Mouse (Mus musculus): Measurements from ENCODE around the gene Zfp316. TPM values are rescaled to one million over a fixed set of nuclear protein-coding genes. Genes with fewer than 3 reads are reported as not detected.

Gene Zfp316
- polyA plus RNA-seq, 1 experiment from 2014 or later: 0.75 TPM

GRCm38 (mm10) chr5:143308825-143309224 is 39.0 kb upstream of the Zfp316 start:
- ATAC-seq (replicated peaks; ENCODE audit: low FRiP score): no peak
- Histone ChIP-seq H3K27ac (ENCODE audit: low read depth, low read length) (no peak overlapping the region), H3K4me1 (replicated peaks; ENCODE audit: control insufficient read depth, insufficient read depth, low read length) (peaks cover 9% of the 10 kb centered on the region), H3K4me2 (no peak overlapping the region), H3K36me3 (ENCODE audit: control insufficient read depth, insufficient read depth, low read length) (peaks cover 83% of the 10 kb centered on the region), H3K4me3 (ENCODE audit: low read depth, low read length) (no peak overlapping the region), H3K9ac (ENCODE audit: low read depth, low read length) (no peak overlapping the region), H3K9me3 (ENCODE audit: control insufficient read depth, low read length) (no peaks in the 10 kb centered on the region), H3K27me3 (replicated peaks; ENCODE audit: control insufficient read depth, insufficient read depth, low read length) (no peaks in the 10 kb centered on the region)
- no peak for DNase-seq (ENCODE audit: low spot score)
- WGBS: 93% methylated on average over 5 of the region's 5 CpGs

GRCm38 (mm10) chr5:143304251-143304650 is 34.4 kb upstream of the Zfp316 start:
- WGBS: 95% methylated on average over 7 of the region's 7 CpGs
- H3K4me1 ChIP-seq (replicated peaks; ENCODE audit: control insufficient read depth, insufficient read depth, low read length): no peaks in the 10 kb centered on the region; the same call in 1 of the 2 replicates
- DNase-seq (ENCODE audit: low spot score): no peak
- no peak overlapping the region for H3K9ac ChIP-seq (ENCODE audit: low read depth, low read length)
- H3K36me3 ChIP-seq (ENCODE audit: control insufficient read depth, insufficient read depth, low read length): peaks cover 86% of the 10 kb centered on the region
- ATAC-seq (replicated peaks; ENCODE audit: low FRiP score): no peak
- no peak overlapping the region for H3K27ac ChIP-seq (ENCODE audit: low read depth, low read length)
- no peaks in the 10 kb centered on the region for H3K27me3 ChIP-seq (replicated peaks; ENCODE audit: control insufficient read depth, insufficient read depth, low read length)
- H3K4me3 ChIP-seq (ENCODE audit: low read depth, low read length): no peak overlapping the region
- no peaks in the 10 kb centered on the region for H3K9me3 ChIP-seq (ENCODE audit: control insufficient read depth, low read length)
- no peak overlapping the region for H3K4me2 ChIP-seq

- DNase-seq (ENCODE audit: low spot score) (no peak), ATAC-seq (replicated peaks; ENCODE audit: low FRiP score) (no peak; the same call in 1 of the 2 replicates)
- Histone ChIP-seq H3K9me3 (ENCODE audit: control insufficient read depth, low read length) (no peaks in the 10 kb centered on the region), H3K4me2 (no peak overlapping the region), H3K4me3 (ENCODE audit: low read depth, low read length) (no peak overlapping the region), H3K4me1 (replicated peaks; ENCODE audit: control insufficient read depth, insufficient read depth, low read length) (no peaks in the 10 kb centered on the region; the same call in 1 of the 2 replicates), H3K27me3 (replicated peaks; ENCODE audit: control insufficient read depth, insufficient read depth, low read length) (no peaks in the 10 kb centered on the region), H3K9ac (ENCODE audit: low read depth, low read length) (no peak overlapping the region), H3K36me3 (ENCODE audit: control insufficient read depth, insufficient read depth, low read length) (peaks cover 61% of the 10 kb centered on the region), H3K27ac (ENCODE audit: low read depth, low read length) (no peak overlapping the region)
- WGBS: 86% methylated on average over 8 of the region's 8 CpGs
Measured at GRCm38 (mm10) chr5:143301296-143301695, 31.5 kb upstream of the Zfp316 start.

- peaks cover 3% of the 10 kb centered on the region for H3K27me3 ChIP-seq (replicated peaks; ENCODE audit: control insufficient read depth, insufficient read depth, low read length)
- no peak overlapping the region for H3K4me2 ChIP-seq
- H3K9ac ChIP-seq (ENCODE audit: low read depth, low read length): no peak overlapping the region
- DNase-seq (ENCODE audit: low spot score) (no peak), ATAC-seq (replicated peaks; ENCODE audit: low FRiP score) (no peak)
- H3K36me3 ChIP-seq (ENCODE audit: control insufficient read depth, insufficient read depth, low read length): peaks cover 45% of the 10 kb centered on the region
- H3K4me1 ChIP-seq (replicated peaks; ENCODE audit: control insufficient read depth, insufficient read depth, low read length): no peaks in the 10 kb centered on the region; the same call in 1 of the 2 replicates
- no peak overlapping the region for H3K27ac ChIP-seq (ENCODE audit: low read depth, low read length)
- H3K4me3 ChIP-seq (ENCODE audit: low read depth, low read length): no peak overlapping the region
- H3K9me3 ChIP-seq (ENCODE audit: control insufficient read depth, low read length): 0 out of 2 replicates have a peak, but pooled peaks cover 3% of the 10 kb centered on the region
- WGBS: 82% methylated on average over 4 of the region's 4 CpGs
Measured at GRCm38 (mm10) chr5:143299686-143300085, 29.9 kb upstream of the Zfp316 start.

- DNase-seq (ENCODE audit: low spot score): no peak
- H3K9me3 ChIP-seq (ENCODE audit: control insufficient read depth, low read length): 0 out of 2 replicates have a peak, but pooled peaks cover 3% of the 10 kb centered on the region
- peaks cover 16% of the 10 kb centered on the region for H3K27me3 ChIP-seq (replicated peaks; ENCODE audit: control insufficient read depth, insufficient read depth, low read length)
- no peak for ATAC-seq (replicated peaks; ENCODE audit: low FRiP score)
- H3K4me1 ChIP-seq (replicated peaks; ENCODE audit: control insufficient read depth, insufficient read depth, low read length): peaks cover 3% of the 10 kb centered on the region; the same call in 1 of the 2 replicates
- 89% methylated on average over 7 of the region's 7 CpGs for WGBS
- H3K4me2 ChIP-seq: no peak overlapping the region
- peaks cover 35% of the 10 kb centered on the region for H3K36me3 ChIP-seq (ENCODE audit: control insufficient read depth, insufficient read depth, low read length)
- no peak overlapping the region for H3K9ac ChIP-seq (ENCODE audit: low read depth, low read length)
- H3K4me3 ChIP-seq (ENCODE audit: low read depth, low read length): no peak overlapping the region
- no peak overlapping the region for H3K27ac ChIP-seq (ENCODE audit: low read depth, low read length)
Measured at GRCm38 (mm10) chr5:143298391-143298790, 28.6 kb upstream of the Zfp316 start.

- ATAC-seq (replicated peaks; ENCODE audit: low FRiP score) (no peak), DNase-seq (ENCODE audit: low spot score) (no peak)
- Histone ChIP-seq H3K36me3 (ENCODE audit: control insufficient read depth, insufficient read depth, low read length) (peaks cover 33% of the 10 kb centered on the region), H3K27ac (ENCODE audit: low read depth, low read length) (no peak overlapping the region), H3K27me3 (replicated peaks; ENCODE audit: control insufficient read depth, insufficient read depth, low read length) (peaks cover 20% of the 10 kb centered on the region), H3K4me3 (ENCODE audit: low read depth, low read length) (no peak overlapping the region), H3K4me2 (no peak overlapping the region), H3K9ac (ENCODE audit: low read depth, low read length) (no peak overlapping the region), H3K9me3 (ENCODE audit: control insufficient read depth, low read length) (0 out of 2 replicates have a peak, but pooled peaks cover 3% of the 10 kb centered on the region), H3K4me1 (replicated peaks; ENCODE audit: control insufficient read depth, insufficient read depth, low read length) (peaks cover 3% of the 10 kb centered on the region; the same call in 1 of the 2 replicates)
- WGBS: 90% methylated on average over 9 of the region's 9 CpGs
Measured at GRCm38 (mm10) chr5:143297986-143298385, 28.2 kb upstream of the Zfp316 start.

- 0 out of 2 replicates have a peak, but pooled peaks cover 3% of the 10 kb centered on the region for H3K9me3 ChIP-seq (ENCODE audit: control insufficient read depth, low read length)
Measured at GRCm38 (mm10) chr5:143295330-143295729, 25.5 kb upstream of the Zfp316 start.

GRCm38 (mm10) chr5:143294862-143295261 is 25.0 kb upstream of the Zfp316 start:
- Histone ChIP-seq H3K27ac (ENCODE audit: low read depth, low read length) (no peak overlapping the region), H3K27me3 (replicated peaks; ENCODE audit: control insufficient read depth, insufficient read depth, low read length) (peaks cover 48% of the 10 kb centered on the region), H3K4me3 (ENCODE audit: low read depth, low read length) (no peak overlapping the region), H3K36me3 (ENCODE audit: control insufficient read depth, insufficient read depth, low read length) (peaks cover 6% of the 10 kb centered on the region), H3K9me3 (ENCODE audit: control insufficient read depth, low read length) (0 out of 2 replicates have a peak, but pooled peaks cover 3% of the 10 kb centered on the region), H3K9ac (ENCODE audit: low read depth, low read length) (no peak overlapping the region), H3K4me1 (replicated peaks; ENCODE audit: control insufficient read depth, insufficient read depth, low read length) (peaks cover 6% of the 10 kb centered on the region; the same call in 1 of the 2 replicates), H3K4me2 (no peak overlapping the region)
- no peak for ATAC-seq (replicated peaks; ENCODE audit: low FRiP score)
- DNase-seq (ENCODE audit: low spot score): no peak
- 87% methylated on average over 3 of the region's 3 CpGs for WGBS

More at GRCm38 (mm10) chr5:143295330-143295729, 25.5 kb upstream of the Zfp316 start:
- Histone ChIP-seq H3K27me3 (replicated peaks; ENCODE audit: control insufficient read depth, insufficient read depth, low read length) (peaks cover 44% of the 10 kb centered on the region), H3K4me3 (ENCODE audit: low read depth, low read length) (no peak overlapping the region), H3K36me3 (ENCODE audit: control insufficient read depth, insufficient read depth, low read length) (peaks cover 10% of the 10 kb centered on the region), H3K27ac (ENCODE audit: low read depth, low read length) (no peak overlapping the region), H3K4me1 (replicated peaks; ENCODE audit: control insufficient read depth, insufficient read depth, low read length) (peaks cover 6% of the 10 kb centered on the region; the same call in 1 of the 2 replicates), H3K9ac (ENCODE audit: low read depth, low read length) (no peak overlapping the region), H3K4me2 (no peak overlapping the region)
- ATAC-seq (replicated peaks; ENCODE audit: low FRiP score) (no peak), DNase-seq (ENCODE audit: low spot score) (no peak)
- whole genome bisulfite sequencing: 92% methylated on average over 2 of the region's 2 CpGs

GRCm38 (mm10) chr5:143293404-143293803 is 23.6 kb upstream of the Zfp316 start, which contains the start of gene Zfp853:
Zfp853 (minus strand) TSS chr5:143293623.
- ATAC-seq (replicated peaks; ENCODE audit: low FRiP score): no peak
- DNase-seq (ENCODE audit: low spot score): no peak
- WGBS: 8% methylated on average over 31 of the region's 38 CpGs
- H3K9me3 ChIP-seq (ENCODE audit: control insufficient read depth, low read length): 0 out of 2 replicates have a peak, but pooled peaks cover 3% of the 10 kb centered on the region
- peak within 1 kb of the TSS; percentile 38 for H3K4me3 ChIP-seq (ENCODE audit: low read depth, low read length)
- H3K27ac ChIP-seq (ENCODE audit: low read depth, low read length): no peak within 1 kb of the TSS
- H3K27me3 ChIP-seq (replicated peaks; ENCODE audit: control insufficient read depth, insufficient read depth, low read length): peaks cover 63% of the 10 kb centered on the region
- H3K9ac ChIP-seq (ENCODE audit: low read depth, low read length): peak within 1 kb of the TSS; percentile 27; the same call in 1 of the 2 replicates
- H3K4me1 ChIP-seq (replicated peaks; ENCODE audit: control insufficient read depth, insufficient read depth, low read length): peaks cover 6% of the 10 kb centered on the region; the same call in 1 of the 2 replicates
- H3K4me2 ChIP-seq: peak within 1 kb of the TSS; percentile 58
- no peaks in the 10 kb centered on the region for H3K36me3 ChIP-seq (ENCODE audit: control insufficient read depth, insufficient read depth, low read length)

All from liver, embryonic 11.5 days (tissue).